Mouse (Mus musculus) E14TG2a.4 (cell line): ENCODE data around the gene Riok1.

ENCODE experiments used
- CTCF ChIP-seq: conservative IDR thresholded peaks from 2 replicates; pipeline ENCODE4 v1.5.1; 2014; ENCODE audit warnings: low read length
- NANOG ChIP-seq: IDR thresholded peaks from 2 replicates; pipeline ENCODE4 v1.6.1; 2014; ENCODE audit warnings: borderline replicate concordance, low read length, mixed read lengths
- POU5F1 ChIP-seq: IDR thresholded peaks from 2 replicates; pipeline ENCODE4 v1.6.1; 2014; ENCODE audit warnings: low read length, borderline replicate concordance

DNA sequence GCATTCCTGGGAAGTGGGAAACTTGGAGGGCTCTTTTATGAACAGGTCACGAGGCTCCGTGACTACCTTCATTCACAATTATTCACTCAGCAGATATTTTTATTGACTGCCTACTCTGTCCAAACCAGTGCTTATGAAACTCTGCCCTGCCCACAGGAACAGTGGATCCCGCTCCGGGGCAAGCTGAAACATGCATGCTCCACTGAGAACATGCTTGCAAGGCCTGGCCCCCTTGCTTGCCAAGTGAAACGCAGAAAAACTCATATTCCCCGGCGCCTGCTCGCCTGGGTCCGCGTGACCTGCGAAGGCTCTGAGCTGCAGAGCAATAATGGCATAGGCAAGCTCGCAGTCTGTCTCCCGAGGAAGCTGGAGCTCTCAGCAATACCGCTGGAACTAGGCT, 43.9 kb downstream of the Riok1 start:
- TF ChIP-seq CTCF: no peak
- no peak for TF ChIP-seq POU5F1
- no peak for TF ChIP-seq NANOG
